Mouse (Mus musculus) monocyte, adult 5-6 weeks (primary cell): ENCODE measurements around the gene Nemf. TPM values are rescaled to one million over a fixed set of nuclear protein-coding genes. Genes with fewer than 3 reads are reported as not detected.
A peak's percentile ranks its signal among the peaks of the same experiment; 100 is the strongest.

Experiments
- ATAC-seq: fragments of 153-309, 156-312 bp; replicated peaks from 2 replicates; pipeline ENCODE4 v1.8.0; 2017; ENCODE audit warnings: mild to moderate bottlenecking; ENCODE audit not compliant: low TSS enrichment, insufficient number of reproducible peaks, severe bottlenecking, poor library complexity, low FRiP score
- total RNA-seq: library from RNA; stranded (forward); fragments of 200-1000, 200-491, 200-594 nt; gene quantifications from 3 replicates; pipeline ENCODE4 v1.2.3, GENCODE M21; 2017

The Nemf gene
- total RNA-seq, 1 experiment from 2014 or later, result 89.6 TPM

DNA sequence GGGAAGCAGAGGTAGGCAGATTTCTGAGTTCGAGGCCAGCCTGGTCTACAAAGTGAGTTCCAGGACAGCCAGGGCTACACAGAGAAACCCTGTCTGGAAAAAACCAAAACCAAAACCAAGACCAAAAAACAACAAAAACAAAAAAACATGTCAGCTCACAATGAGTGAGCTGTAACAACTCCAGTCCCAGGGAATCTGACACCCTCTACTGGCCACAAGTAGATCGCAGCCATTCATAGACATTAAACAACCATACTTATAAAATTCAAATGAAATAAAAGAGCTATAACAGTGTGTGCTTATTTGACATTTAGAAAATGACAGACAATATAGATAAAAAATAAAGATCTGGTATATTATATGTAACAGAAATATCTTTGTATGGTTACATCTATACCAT is 23.4 kb downstream of the Nemf start:
- ATAC-seq, result 0 out of 2 replicates have a peak, but pooled peaks have one; percentile 55

DNA sequence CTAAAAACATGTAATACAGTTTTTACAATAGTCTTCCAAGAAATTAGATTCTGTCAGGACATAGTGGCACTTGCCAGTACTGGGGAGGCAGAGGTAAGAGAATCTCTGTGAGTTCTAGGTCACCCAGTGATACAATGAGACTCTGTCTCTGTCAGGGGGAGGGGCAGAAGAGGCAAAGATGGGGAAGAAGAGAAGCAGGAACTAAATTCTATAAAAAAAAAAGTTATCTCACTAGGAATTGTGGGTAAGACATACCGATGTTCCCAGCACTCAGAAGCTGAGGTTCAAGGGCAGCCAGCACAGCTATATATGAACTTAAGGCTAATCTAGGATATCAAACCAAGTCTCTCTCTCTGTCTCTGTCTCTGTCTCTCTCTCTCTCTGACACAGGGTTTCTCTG is 24.8 kb downstream of the Nemf start:
- ATAC-seq, result peak; percentile 64

DNA sequence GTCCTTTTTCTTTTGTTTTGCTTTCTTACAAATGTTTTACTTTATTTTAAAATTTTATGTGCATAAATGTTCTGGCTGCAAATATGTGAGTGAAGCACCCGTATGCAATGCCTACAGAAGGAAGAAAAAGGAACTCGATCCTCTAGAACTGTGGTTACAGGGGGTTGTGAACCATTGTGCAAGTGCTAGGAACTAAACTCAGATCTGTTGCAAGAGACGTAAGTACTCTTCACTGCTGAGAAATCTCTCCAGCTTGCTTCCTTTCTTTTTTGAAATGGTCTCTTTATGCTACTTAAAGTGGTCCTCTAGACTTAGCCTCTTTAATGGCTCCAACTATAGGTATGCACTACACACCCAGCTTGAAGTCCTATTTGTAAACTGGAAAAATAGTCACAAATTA is 25.8 kb downstream of the Nemf start:
- ATAC-seq, result peak; percentile 88

DNA sequence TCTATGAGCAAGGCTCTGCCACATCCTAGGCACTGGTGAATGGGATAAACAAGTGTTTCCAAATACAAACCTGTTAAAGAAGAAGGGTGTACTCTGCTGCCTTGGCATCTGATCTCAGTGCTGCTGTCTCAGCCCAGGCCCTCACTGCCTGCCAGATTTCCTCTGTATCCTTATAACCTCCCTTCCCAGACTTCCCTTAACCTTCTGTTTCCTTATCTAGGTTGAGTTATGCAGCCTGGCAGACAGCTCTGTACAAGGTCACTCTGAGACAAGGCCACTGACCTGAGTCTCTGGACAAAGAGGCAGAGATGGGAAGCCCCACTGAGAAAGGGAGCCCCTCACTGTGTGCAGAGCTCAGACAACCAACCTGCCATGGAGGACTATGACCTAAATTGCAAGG is 38.5 kb downstream of the Nemf start:
- ATAC-seq, result no peak

DNA sequence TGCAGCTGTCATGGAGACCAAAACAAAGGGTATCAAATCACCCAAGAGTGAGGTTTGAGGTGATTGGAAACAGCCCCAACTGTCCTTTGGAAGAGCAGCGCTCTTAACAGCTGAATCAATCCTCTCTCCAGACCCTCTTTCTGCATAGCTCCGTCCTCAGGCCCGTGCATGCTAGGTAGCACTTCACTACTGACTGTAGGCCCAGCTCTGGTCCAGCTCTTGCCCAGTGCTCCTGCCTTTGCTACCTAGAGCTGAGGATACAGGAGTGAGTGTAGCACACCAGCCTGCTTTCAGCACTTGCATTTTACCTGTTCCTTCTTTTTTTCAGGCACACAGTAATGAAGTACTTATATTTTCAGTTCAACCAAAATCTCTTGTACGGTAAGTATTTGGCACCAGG is 47.3 kb downstream of the Nemf start:
- ATAC-seq, result no peak

DNA sequence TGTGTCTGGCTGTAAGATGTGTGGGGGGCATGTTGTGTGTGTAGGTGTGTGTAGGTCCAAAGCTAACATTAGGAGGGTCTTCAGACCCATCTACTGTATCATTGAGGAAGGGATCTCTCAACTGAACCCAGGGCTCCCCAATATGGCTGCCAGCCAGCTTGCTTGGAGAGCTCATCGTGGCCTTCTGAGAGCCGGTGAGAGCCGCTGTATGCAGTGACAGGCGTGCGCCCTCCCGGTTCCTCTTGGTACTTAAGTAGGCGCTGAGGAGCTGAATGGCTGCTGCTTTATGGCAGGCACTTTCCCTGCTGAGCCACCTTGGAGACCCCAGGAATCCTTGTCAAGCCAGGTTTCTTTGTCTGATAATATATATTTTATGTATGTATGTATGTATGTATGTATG is 50.6 kb downstream of the Nemf start:
- no peak for ATAC-seq

DNA sequence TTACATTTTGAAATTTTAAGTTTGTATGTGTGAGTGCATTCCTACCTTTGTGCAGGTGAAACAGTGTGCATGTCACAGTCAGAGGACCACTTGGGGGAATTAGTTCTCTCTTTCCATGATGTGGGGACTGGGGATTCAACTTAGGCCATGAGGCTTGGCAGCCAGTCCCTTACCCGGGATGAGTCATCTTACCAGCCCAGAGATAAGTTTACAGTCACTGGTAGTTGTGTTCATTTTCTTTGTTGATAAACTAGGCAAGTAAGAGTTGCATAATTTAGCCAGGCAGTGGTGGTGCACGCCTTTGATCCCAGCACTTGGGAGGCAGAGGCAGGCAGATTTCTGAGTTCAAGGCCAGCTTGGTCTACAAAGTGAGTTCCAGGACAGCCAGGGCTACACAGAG is 52.9 kb downstream of the Nemf start:
- ATAC-seq, result no peak

DNA sequence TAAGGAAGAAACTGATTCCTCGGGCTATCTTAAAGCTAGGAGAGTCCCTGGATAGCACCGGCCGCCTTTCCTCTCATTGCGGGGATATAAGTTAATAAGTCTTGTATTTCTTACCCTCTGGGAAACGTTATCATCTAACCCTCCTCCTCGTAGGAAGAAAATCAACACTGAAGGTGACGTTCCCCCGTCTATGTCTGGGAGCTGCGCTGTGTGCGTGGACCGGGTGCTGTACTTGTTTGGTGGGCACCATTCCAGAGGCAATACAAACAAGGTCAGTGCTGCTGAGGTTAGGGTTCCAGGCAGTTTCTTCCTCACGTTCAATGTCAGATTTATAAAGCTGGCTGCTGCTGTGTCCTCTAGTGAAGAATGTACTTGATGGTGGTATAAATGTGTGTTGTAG is 54.8 kb downstream of the Nemf start:
- no peak for ATAC-seq

DNA sequence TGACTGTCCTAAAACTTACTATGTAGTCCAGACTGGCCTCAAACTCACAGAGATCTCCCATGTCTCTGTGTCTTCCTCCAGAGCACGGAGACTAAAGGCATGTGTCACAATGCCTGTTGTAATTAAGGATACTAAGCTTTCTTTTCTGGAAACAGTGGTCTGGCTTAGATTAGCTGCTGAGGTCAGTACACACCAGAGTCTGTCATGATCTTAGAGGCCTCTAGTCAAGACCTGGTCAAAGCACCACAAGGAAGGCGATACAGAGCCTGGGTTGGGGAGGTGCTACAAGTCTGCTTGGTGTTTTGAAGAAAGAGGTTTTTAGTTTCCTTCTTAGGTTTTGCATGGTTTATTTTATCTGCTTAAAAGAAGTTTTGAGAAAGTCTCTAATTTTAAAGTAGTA is 56.6 kb downstream of the Nemf start:
- ATAC-seq, result no peak

DNA sequence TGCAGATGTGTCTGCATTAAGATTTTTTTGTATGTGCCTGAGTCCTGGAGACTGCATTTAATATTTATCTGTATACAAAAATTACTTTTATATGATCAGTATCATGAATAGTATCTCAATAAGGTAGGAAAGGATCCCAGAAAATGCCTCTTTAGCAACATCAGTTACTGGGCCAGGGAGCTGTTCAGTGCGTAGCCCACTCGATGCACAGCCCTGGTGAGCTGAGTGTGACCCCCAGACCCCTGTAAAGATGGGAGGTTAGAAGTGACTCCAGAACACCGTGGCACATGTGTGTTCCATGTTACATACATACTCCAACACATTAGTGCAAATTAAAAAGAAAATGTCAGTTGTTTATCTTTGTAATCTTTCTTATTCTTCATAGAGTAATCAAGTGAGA is 57.1 kb downstream of the Nemf start:
- ATAC-seq, result no peak

DNA sequence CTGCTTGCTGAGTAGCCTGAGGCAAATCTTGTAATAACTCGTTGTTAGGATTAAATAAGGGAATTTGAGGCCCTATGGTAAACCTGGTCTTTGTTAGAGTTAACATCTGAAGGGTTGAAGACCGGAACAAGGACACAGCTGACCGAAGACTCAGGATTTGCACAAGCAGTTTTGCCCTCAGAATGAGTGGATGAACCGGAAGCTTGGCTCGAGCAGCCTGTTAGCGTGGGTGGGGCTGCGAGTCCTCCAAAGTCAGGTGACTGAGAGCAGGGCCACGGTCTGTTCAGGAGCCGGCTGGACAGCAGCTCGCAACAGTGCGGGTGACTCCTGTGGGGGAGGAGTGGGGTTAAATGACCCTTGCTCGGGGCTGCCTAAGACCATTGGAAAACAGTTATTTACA is 57.7 kb downstream of the Nemf start:
- ATAC-seq, result no peak

DNA sequence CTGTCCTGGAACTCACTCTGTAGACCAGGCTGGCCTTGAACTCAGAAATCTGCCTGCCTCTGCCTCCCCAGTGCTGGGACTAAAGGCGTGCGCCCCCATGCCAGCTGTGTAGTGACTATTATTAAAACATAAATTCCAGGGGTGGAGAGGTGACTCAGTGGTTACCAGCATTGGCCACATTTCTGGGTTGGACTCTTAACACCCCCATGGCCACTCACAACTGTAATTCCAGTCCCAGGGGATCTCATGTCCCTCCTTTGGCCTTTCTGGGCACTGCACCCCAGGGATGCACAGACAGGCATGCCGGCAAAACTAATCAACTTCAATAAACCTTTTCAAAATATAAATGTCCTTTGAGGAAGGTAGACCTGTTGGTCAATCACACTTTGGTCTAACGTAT is 58.7 kb downstream of the Nemf start:
- no peak for ATAC-seq

DNA sequence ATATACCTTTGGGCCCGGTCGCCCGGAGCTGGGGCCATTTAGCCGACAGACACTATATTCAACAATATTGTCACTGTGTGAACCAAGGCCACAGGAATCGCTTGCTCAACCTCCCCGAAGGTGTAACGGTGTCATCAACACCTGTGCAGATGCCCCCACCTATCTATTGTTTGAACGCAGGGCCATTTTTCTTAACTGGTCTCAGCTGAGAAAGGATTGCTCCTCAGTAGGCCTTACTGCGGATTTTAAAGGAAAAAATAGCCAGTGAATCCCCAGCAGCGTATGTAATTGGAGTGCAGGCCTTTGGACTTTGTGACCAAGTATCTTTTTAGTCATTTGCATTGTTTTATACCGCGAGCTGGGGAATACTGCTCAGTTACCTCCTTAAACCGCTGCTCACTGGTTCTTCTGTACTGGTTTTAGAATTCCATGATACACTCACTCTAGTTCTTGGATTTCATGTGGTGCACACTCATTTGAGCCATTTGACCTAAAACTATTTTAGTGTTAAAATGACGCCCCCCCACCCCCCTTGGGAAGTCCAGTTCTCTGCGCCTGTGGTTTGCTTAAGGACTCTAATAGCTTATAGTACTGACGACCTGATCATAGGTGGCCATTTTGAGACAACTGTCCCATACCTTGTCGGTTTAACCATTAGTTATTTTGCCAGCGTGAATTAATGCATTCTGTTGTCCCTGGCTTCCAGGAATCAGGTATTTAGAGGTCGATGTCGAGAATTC is 59.4 kb downstream of the Nemf start:
- ATAC-seq, result no peak

DNA sequence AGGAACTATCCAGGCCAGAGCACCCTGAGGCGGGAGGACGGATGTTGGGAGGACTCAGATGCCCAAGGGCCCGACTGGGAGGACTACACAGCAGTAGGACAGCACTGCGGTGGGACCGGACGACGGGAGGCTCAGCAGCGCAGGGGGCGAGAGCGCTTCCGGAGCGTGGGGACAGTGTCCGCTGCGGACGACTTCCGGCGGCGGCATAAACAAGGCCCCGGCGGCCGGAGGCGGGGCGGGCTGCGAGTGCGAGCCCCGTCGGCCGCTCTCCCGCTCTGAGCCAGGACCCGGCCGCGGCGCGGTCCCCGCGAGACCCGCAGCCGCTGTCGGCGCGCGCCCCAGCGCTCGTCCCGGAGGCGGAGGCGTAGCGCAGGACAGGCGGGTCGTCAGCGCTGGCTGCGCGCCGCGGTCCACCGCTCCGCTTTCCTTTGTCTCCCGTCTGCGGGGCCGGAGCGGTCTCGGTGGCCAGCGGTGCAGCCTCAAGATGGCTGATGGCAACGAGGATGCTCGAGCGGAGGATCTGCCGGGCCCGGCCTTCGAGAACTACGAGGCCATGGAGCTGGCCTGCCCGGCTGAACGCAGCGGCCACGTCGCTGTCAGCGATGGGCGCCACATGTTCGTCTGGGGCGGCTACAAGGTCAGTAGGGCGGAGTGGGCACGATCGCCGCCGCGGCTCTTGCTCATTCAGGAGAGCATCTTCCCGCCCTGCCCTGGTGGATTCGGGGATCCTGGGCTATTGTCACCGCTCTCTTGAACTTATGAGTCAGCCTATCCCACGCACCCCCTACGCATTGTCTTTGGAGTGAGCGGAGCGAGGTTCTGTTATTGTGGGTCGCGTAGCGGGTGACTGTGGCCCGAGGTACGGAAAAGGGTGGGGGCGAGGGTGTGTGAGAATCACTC is 60.2 kb downstream of the Nemf start, which contains the start of gene Klhdc2:
Gene Klhdc2 (plus strand): TSS at position 171 of the 900 bp plus-strand sequence.
- ATAC-seq, result peak; percentile 72

DNA sequence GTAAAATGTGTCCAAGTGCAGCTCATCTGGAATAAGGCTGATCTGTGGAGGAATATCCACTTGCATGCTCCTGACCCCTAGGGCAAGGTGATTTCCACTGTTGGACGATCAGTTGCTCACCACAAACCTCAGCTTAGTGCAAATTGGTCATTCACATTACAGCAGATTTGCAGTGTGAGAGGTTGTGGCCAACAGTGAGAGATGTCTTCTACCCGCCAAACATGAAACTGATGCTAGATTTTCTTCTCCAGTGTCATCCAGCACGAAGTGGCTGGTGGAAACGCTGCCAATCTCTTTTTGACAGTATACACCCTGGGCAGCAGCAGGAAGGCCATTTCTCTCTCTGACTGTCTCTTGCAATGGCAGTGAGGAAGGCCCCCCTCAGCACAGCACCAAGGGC is 61.3 kb downstream of the Nemf start:
- no peak for ATAC-seq

DNA sequence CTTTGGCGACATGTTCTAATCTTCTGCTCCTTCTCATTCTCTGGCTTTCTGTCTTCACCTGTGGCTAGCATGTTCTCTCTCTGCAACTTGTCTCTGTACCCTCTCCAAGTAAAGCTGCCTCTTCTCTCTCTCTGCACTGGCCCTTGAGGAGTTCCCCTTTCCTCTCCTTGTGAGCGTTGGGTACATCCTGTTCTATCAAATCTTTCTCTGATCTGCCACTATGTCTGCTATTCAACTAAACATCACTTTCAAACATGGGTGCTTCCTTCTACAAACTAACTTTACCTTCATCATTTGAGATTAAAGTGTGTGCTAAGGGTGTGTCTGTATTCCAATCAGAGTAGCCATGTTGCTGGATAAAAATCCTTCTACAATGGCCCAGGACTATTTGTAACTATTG is 62.0 kb downstream of the Nemf start:
- no peak for ATAC-seq

DNA sequence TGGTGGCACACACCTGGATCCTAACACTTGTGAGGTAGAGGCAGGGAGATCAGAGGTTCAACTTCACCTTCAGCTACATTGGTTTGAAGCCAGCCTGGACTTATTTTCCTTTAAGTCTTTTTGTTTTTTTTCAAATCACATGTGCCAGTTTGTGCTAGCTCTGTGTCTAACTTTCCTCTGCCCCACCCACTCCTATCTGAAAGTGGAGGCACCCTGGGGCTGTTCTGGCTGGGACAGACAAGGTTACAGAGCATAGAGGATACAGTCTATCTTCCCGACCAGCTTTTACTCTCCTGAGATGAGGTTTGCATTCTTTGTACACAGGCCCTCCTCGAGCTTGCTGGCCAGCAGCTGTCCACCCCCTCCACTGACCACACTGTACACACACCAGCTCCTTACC is 63.1 kb downstream of the Nemf start:
- ATAC-seq, result no peak

DNA sequence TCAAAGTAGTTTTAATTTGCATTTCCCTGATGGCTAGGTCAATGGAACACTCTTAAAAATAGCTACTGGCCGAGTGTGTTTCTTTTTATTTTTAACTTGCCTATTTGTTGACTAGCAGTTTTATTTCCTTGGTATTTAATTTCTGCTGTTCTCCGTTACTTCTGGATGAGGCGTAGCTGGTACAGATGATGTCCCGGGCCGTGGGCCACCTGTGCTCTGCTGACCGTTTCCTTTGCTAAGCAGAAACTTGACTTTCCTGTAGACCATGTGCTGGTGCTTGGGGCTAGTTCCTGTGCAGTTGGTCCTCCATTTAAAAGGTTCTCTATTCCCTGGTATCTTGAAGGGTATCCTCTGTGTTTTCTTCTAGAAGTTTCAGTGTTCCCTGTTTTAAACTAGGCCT is 64.6 kb downstream of the Nemf start:
- no peak for ATAC-seq

DNA sequence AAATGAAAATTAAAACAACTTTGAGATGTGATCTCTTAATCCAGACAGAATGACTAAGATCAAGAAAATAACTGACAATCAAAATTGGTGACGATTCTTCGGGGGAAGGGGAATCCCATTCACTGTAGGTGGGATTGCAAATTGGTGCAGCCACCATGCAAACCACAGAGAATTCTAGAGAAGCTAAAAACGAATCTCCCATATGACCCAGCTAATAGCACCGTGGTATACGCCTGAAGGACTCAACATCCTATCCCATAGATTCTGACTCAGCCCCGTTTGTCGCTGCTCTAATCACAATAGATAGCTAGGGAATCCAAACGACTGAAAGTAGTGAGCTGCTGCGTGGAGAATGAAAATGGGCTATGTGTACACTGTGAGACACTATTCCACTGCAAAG is 68.3 kb downstream of the Nemf start:
- ATAC-seq, result no peak

DNA sequence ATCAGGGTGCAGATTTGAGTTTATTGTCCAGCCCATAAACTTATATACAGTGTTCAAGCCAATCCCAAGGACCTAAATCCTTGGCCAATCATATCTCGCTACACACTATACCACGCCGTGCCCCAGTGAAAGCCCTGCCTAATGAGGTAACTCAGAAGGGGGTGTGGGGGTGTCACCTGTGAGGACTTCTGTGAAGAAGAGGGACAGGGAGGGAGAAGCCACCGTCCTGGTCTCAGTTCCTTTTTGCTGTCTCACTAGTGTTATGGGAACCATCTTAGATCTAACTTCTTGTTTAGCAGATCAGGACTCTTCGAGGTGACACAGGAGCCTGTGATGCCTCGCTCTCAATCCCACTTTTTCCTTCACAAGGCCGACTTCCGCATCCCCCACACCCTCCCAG is 69.4 kb downstream of the Nemf start:
- ATAC-seq, result no peak
